Mouse (Mus musculus): ENCODE data around the gene Snapin. TPM values are rescaled to one million over a fixed set of nuclear protein-coding genes. Genes with fewer than 3 reads are reported as not detected.
A peak's percentile ranks its signal among the peaks of the same experiment; 100 is the strongest.

Snapin gene
- total and polyA plus RNA-seq, 3 experiments, result 18.9 to 39.8 (median 37.8) TPM

GRCm38 (mm10) chr3:90486998-90487397, 3.8 kb downstream of the Snapin start:
- no peak overlapping the region for H3K27ac ChIP-seq (ENCODE audit: insufficient read depth, low read depth)
- peaks cover 54 to 73% of the 10 kb centered on the region in 2 experiments for H3K36me3 ChIP-seq (replicated peaks in 1 of 2; ENCODE audit: control insufficient read depth in 1 of 2, insufficient read depth in 1 of 2, low read length in 1 of 2)
- H3K9me3 ChIP-seq (replicated peaks; ENCODE audit: low read length), result no peaks in the 10 kb centered on the region
- dilution Hi-C loops (cut with MboI; ENCODE audit: extremely low pct_ligation_motif_present, extremely low pct_unique_long_range_greater_than_20kb, low sequenced_read_pairs), result no loop called here
- H3K4me2 ChIP-seq (ENCODE audit: insufficient read depth, low read depth, poor library complexity, severe bottlenecking), result no peak overlapping the region
- no peak for DNase-seq (ENCODE audit: extremely low read depth)
- H3K79me2 ChIP-seq (replicated peaks; ENCODE audit: control insufficient read depth, extremely low read depth, insufficient read depth, poor library complexity, severe bottlenecking), result peaks cover 10% of the 10 kb centered on the region
- H3K4me3 ChIP-seq (replicated peaks in 1 of 3; ENCODE audit: low read depth in 2 of 3, low read length in 2 of 3, poor library complexity in 1 of 3), result no peak overlapping the region
- peaks cover 0 to 11% of the 10 kb centered on the region in 2 experiments; a peak in 2 of 4 replicates for H3K4me1 ChIP-seq (ENCODE audit: control insufficient read depth in 1 of 2, insufficient read depth in 2 of 2)
- in situ Hi-C loops (cut with MboI; ENCODE audit: low pct_ligation_motif_present, low pct_unique_long_range_greater_than_20kb, low sequenced_read_pairs), result no loop called here
- H3K9ac ChIP-seq (ENCODE audit: insufficient read depth, low read depth), result no peak overlapping the region
- TF ChIP-seq IRF4 (IDR thresholded peaks at IDR 0.05; ENCODE audit: low read depth, low read length) (no peak), RAD21 (IDR thresholded peaks at IDR 0.05; ENCODE audit: low read depth, low read length) (no peak), SIN3A (IDR thresholded peaks at IDR 0.05; ENCODE audit: low read length) (no peak), USF1 (IDR thresholded peaks at IDR 0.05; ENCODE audit: low read depth, low read length) (no peak), E2F4 (IDR thresholded peaks at IDR 0.05; ENCODE audit: insufficient replicate concordance, low read depth, low read length) (no peak), TCF12 (IDR thresholded peaks at IDR 0.05; ENCODE audit: low read depth, low read length) (no peak), EP300 (IDR thresholded peaks at IDR 0.05; ENCODE audit: low read length) (no peak), MAFK (IDR thresholded peaks at IDR 0.05; ENCODE audit: insufficient replicate concordance, low read length) (no peak), ZNF384 (IDR thresholded peaks at IDR 0.05; ENCODE audit: low read depth, low read length) (no peak), CHD2 (IDR thresholded peaks at IDR 0.05; ENCODE audit: low read length) (no peak), JUND (conservative IDR thresholded peaks at IDR 0.05; ENCODE audit: low read depth, low read length) (no peak), POLR2AphosphoS2 (IDR thresholded peaks at IDR 0.05; ENCODE audit: low read depth, low read length) (no peak), USF2 (conservative IDR thresholded peaks at IDR 0.05; ENCODE audit: low read depth, low read length) (no peak), PAX5 (IDR thresholded peaks at IDR 0.05; ENCODE audit: low read length) (no peak), POLR2A (IDR thresholded peaks at IDR 0.05; ENCODE audit: low read depth, low read length) (no peak), JUN (IDR thresholded peaks at IDR 0.05; ENCODE audit: insufficient read depth, low read depth, low read length) (no peak), CHD1 (IDR thresholded peaks at IDR 0.05; ENCODE audit: low read depth, low read length) (no peak), NELFE (IDR thresholded peaks at IDR 0.05; ENCODE audit: low read depth, low read length) (no peak)
- no peaks in the 10 kb centered on the region for H3K27me3 ChIP-seq (replicated peaks)

- H3K4me1 ChIP-seq (ENCODE audit: control insufficient read depth in 1 of 2, insufficient read depth in 2 of 2), result peaks cover 2 to 18% of the 10 kb centered on the region in 2 experiments; a peak in 2 of 4 replicates
- no peak within 1 kb of the TSS for H3K27ac ChIP-seq (ENCODE audit: insufficient read depth, low read depth)
- peaks cover 34% of the 10 kb centered on the region for H3K79me2 ChIP-seq (replicated peaks; ENCODE audit: control insufficient read depth, extremely low read depth, insufficient read depth, poor library complexity, severe bottlenecking)
- H3K9me3 ChIP-seq (replicated peaks; ENCODE audit: low read length), result no peaks in the 10 kb centered on the region
- no peaks in the 10 kb centered on the region for H3K27me3 ChIP-seq (replicated peaks)
- dilution Hi-C loops (cut with MboI; ENCODE audit: extremely low pct_ligation_motif_present, extremely low pct_unique_long_range_greater_than_20kb, low sequenced_read_pairs) (no loop called here), in situ Hi-C loops (cut with MboI; ENCODE audit: low pct_ligation_motif_present, low pct_unique_long_range_greater_than_20kb, low sequenced_read_pairs) (no loop called here)
- H3K36me3 ChIP-seq (replicated peaks in 1 of 2; ENCODE audit: control insufficient read depth in 1 of 2, insufficient read depth in 1 of 2, low read length in 1 of 2), result peaks cover 11 to 31% of the 10 kb centered on the region in 2 experiments
- DNase-seq (ENCODE audit: extremely low read depth), result peak; percentile 97
- peak within 1 kb of the TSS; percentile 98 for H3K4me2 ChIP-seq (ENCODE audit: insufficient read depth, low read depth, poor library complexity, severe bottlenecking)
- H3K4me3 ChIP-seq (replicated peaks in 1 of 3; ENCODE audit: low read depth in 2 of 3, low read length in 2 of 3, poor library complexity in 1 of 3), result peak within 1 kb of the TSS; percentile 76 to 89 (median 89)
- H3K9ac ChIP-seq (ENCODE audit: insufficient read depth, low read depth), result peak within 1 kb of the TSS; percentile 76
- TF ChIP-seq ZC3H11A (IDR thresholded peaks at IDR 0.05; ENCODE audit: low read depth, low read length) (no peak), JUN (IDR thresholded peaks at IDR 0.05; ENCODE audit: insufficient read depth, low read depth, low read length) (no peak), TCF12 (IDR thresholded peaks at IDR 0.05; ENCODE audit: low read depth, low read length) (peak; percentile 81), POLR2AphosphoS2 (IDR thresholded peaks at IDR 0.05; ENCODE audit: low read depth, low read length) (0 out of 2 replicates have a peak, but pooled peaks have one; percentile 49), ZKSCAN1 (IDR thresholded peaks at IDR 0.05; ENCODE audit: borderline replicate concordance, low read depth, low read length) (no peak), ELF1 (IDR thresholded peaks at IDR 0.05; ENCODE audit: low read depth, low read length) (peak; percentile 98), CHD1 (IDR thresholded peaks at IDR 0.05; ENCODE audit: low read depth, low read length) (no peak), NRF1 (IDR thresholded peaks at IDR 0.05; ENCODE audit: low read depth, low read length) (peak; percentile 76), HCFC1 (IDR thresholded peaks at IDR 0.05; ENCODE audit: low read depth, low read length) (peak; percentile 80), UBTF (IDR thresholded peaks at IDR 0.05; ENCODE audit: low read depth, low read length) (no peak), POLR2A (IDR thresholded peaks at IDR 0.05; ENCODE audit: low read depth, low read length) (peak; percentile 96), TBP (conservative IDR thresholded peaks at IDR 0.05; ENCODE audit: low read depth, low read length) (peak; percentile 100), MAZ (IDR thresholded peaks at IDR 0.05; ENCODE audit: low read depth, low read length) (no peak), RAD21 (IDR thresholded peaks at IDR 0.05; ENCODE audit: low read depth, low read length) (no peak), SMC3 (IDR thresholded peaks at IDR 0.05; ENCODE audit: low read depth, low read length) (no peak), MYC (IDR thresholded peaks at IDR 0.05; ENCODE audit: low read depth, low read length) (0 out of 2 replicates have a peak, but pooled peaks have one; percentile 54), USF2 (conservative IDR thresholded peaks at IDR 0.05; ENCODE audit: low read depth, low read length) (no peak), RCOR1 (conservative IDR thresholded peaks at IDR 0.05; ENCODE audit: low read depth, low read length) (no peak), MAFK (IDR thresholded peaks at IDR 0.05; ENCODE audit: insufficient replicate concordance, low read length) (peak; percentile 93), BHLHE40 (IDR thresholded peaks at IDR 0.05; ENCODE audit: low read depth, low read length) (no peak)
These were observed 14.8 kb downstream of the Snapin start, which contains the start of gene Ilf2 for GRCm38 (mm10) chr3:90475831-90476611. Gene Ilf2, plus strand, starts transcription at chr3:90476126.
